Mouse (Mus musculus) ES-Bruce4 (cell line): Measurements from ENCODE around the gene Nenf. TPM values are rescaled to one million over a fixed set of nuclear protein-coding genes. Genes with fewer than 3 reads are reported as not detected.

Experiments
- H3K27ac ChIP-seq: 2 replicates; pipeline ENCODE4 v1.5.1; 2012; ENCODE audit warnings: low read length, inconsistent platforms; ENCODE audit not compliant: insufficient read depth
- H3K27me3 ChIP-seq: 2 replicates; pipeline ENCODE4 v1.6.1; 2012; ENCODE audit warnings: mild to moderate bottlenecking, low read length, inconsistent platforms; ENCODE audit not compliant: control insufficient read depth, poor library complexity, insufficient read depth, severe bottlenecking
- H3K36me3 ChIP-seq: 2 replicates; pipeline ENCODE4 v1.6.1; 2012; ENCODE audit warnings: inconsistent platforms, mild to moderate bottlenecking, low read length, moderate library complexity; ENCODE audit not compliant: control insufficient read depth, poor library complexity, insufficient read depth, severe bottlenecking
- H3K4me1 ChIP-seq: one replicate; pipeline ENCODE4 v1.8.1; 2011; ENCODE audit warnings: low read length; ENCODE audit not compliant: control insufficient read depth, insufficient read depth
- H3K4me3 ChIP-seq: 2 replicates; pipeline ENCODE4 v1.5.1; 2011; ENCODE audit warnings: low read depth, mild to moderate bottlenecking, low read length
- H3K9ac ChIP-seq: 2 replicates; pipeline ENCODE4 v1.6.1; 2012; ENCODE audit warnings: low read depth, mild to moderate bottlenecking, inconsistent platforms; ENCODE audit not compliant: poor library complexity, severe bottlenecking
- H3K9me3 ChIP-seq: replicated peaks from 2 replicates; pipeline ENCODE4 v1.6.1; 2012; ENCODE audit warnings: mild to moderate bottlenecking, low read length, inconsistent platforms; ENCODE audit not compliant: control insufficient read depth, poor library complexity, insufficient read depth, severe bottlenecking
- CTCF ChIP-seq: IDR thresholded peaks from one replicate; pipeline ENCODE4 v1.8.1; 2011; ENCODE audit warnings: low read depth, low read length
- EP300 ChIP-seq: IDR thresholded peaks from 2 replicates; pipeline ENCODE4 v1.6.1; 2011; ENCODE audit warnings: low read depth, low read length; ENCODE audit not compliant: insufficient read depth
- POLR2A ChIP-seq: IDR thresholded peaks from one replicate; pipeline ENCODE4 v1.8.1; 2011; ENCODE audit warnings: low read length; ENCODE audit not compliant: insufficient read depth
- polyA plus RNA-seq: library from polyadenylated mRNA; stranded (reverse); fragments of >200 nt; gene quantifications from 2 replicates; pipeline ENCODE4 v1.2.4, GENCODE M21; 2011; ENCODE audit warnings: low read depth; ENCODE audit not compliant: missing spikeins, insufficient read depth, insufficient read length

Gene Nenf
- polyA plus RNA-seq, 1 experiment, result 19.9 TPM

DNA sequence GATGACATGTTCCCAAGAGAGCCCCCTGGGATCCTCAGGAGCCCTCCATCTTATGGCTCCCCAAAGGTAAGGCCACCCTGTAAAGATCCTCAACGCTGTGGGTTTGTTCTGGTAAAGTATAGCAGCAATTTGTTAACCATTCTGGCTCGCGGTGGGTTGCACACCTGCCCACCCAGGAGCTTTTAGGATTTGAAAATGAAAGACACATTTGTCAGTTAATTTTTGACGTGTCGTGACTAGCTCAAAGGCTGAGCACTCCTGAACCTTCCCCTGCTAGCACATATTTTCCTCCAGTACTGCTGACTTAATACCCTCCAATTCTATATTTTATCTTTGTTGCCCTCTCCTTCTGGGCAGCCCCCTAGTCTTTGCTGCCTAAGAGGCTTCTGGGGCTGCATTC, 50.8 kb downstream of the Nenf start:
- H3K36me3 ChIP-seq, result no peaks in the 10 kb centered on the region
- H3K27ac ChIP-seq, result no peak overlapping the region
- no peaks in the 10 kb centered on the region for H3K27me3 ChIP-seq
- no peaks in the 10 kb centered on the region for H3K9me3 ChIP-seq
- H3K4me3 ChIP-seq, result no peak overlapping the region
- no peaks in the 10 kb centered on the region for H3K4me1 ChIP-seq
- TF ChIP-seq EP300, result no peak
- TF ChIP-seq POLR2A, result no peak
- TF ChIP-seq CTCF, result no peak
- no peak overlapping the region for H3K9ac ChIP-seq

DNA sequence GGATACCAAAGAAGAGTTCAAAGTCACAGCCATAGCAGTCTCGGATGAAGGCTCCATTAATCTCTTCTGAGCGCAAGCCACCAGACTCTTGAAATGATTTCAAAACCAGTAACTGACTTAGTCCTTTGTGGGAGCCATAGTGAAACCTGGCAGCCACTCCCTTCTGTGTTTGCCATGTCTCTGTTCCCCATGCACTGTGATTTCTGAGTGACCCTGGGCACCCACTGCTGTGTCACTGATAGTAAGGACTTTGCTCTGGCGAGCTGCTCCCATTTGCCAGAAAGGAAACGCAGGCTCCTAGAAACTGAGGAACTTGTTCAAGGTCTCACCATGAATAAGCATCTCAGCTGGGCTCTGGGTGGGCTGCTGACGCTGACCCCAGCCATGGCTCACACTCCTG, 54.5 kb downstream of the Nenf start:
- Histone ChIP-seq H3K27me3 (no peaks in the 10 kb centered on the region), H3K27ac (no peak overlapping the region), H3K4me1 (no peaks in the 10 kb centered on the region), H3K9ac (no peak overlapping the region), H3K9me3 (no peaks in the 10 kb centered on the region), H3K4me3 (no peak overlapping the region), H3K36me3 (no peaks in the 10 kb centered on the region)
- TF ChIP-seq POLR2A, result no peak
- TF ChIP-seq CTCF, result no peak
- TF ChIP-seq EP300, result no peak

DNA sequence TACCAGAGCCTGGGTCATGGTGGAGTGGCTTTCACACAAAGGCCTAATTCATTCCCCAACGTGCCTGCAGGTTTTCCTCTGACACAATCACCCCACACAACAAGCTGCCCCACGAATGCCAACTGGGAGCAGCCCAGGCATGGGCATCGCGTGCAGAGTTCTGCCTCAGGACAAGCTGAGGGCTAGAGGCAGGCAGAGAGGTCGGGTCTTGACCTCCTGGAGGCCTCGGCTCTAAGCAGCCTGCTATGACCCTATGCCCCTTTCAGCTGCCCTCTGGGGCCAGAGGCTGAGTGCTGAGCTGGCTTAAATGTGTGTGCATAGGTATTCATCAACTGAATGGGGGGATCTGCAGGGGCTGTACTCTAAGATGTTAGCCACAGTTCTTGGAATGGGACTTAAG, 56.1 kb downstream of the Nenf start:
- TF ChIP-seq CTCF (no peak), EP300 (no peak), POLR2A (no peak)
- no peak overlapping the region for H3K9ac ChIP-seq
- no peak overlapping the region for H3K4me3 ChIP-seq
- no peaks in the 10 kb centered on the region for H3K9me3 ChIP-seq
- H3K27ac ChIP-seq, result no peak overlapping the region
- no peaks in the 10 kb centered on the region for H3K27me3 ChIP-seq
- H3K4me1 ChIP-seq, result no peaks in the 10 kb centered on the region
- H3K36me3 ChIP-seq, result no peaks in the 10 kb centered on the region

DNA sequence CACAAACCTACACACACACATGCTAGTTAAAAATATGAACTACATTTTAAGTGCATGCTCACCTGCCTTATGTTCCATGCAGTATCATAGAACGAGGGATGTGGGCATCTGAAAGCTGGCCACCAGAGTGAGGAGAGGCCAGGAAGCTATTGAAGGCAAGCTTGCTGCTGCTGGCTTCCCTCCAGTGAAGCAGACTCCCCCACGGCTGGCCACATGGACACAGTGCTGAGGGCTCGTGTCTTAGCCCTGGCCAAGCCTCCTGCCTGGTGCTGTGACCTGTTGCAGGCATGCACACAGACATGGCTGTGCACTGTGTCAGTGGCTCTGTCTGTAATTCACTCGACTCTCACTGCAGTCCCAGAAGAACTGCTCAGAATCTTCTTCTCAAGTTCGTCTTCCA, 58.3 kb downstream of the Nenf start:
- Histone ChIP-seq H3K9ac (no peak overlapping the region), H3K36me3 (no peaks in the 10 kb centered on the region), H3K27me3 (no peaks in the 10 kb centered on the region), H3K4me3 (no peak overlapping the region), H3K27ac (no peak overlapping the region), H3K9me3 (no peaks in the 10 kb centered on the region), H3K4me1 (peaks cover 3% of the 10 kb centered on the region)
- no peak for TF ChIP-seq EP300
- no peak for TF ChIP-seq CTCF
- no peak for TF ChIP-seq POLR2A

DNA sequence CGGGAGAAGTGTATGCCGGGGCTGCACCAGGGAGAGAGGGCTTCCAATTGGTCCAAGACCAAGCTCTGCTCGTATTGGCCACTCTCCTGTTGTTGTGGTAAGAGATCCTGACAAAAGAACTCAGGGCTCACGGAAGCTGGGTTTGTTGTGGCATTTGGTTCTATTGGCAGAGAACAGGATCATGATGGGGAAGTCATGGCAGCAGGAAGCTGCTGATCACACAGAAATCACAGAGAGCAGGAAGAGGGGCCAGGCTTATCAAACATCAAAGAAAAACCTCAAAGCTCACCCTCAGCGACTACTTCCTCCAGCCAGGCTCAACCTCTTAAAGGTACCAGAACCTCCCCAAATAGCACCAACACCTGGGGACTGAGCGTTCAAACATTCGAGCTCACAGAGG, 58.9 kb downstream of the Nenf start:
- H3K27ac ChIP-seq, result no peak overlapping the region
- H3K27me3 ChIP-seq, result no peaks in the 10 kb centered on the region
- no peak for TF ChIP-seq EP300
- H3K9me3 ChIP-seq, result no peaks in the 10 kb centered on the region
- peaks cover 3% of the 10 kb centered on the region for H3K4me1 ChIP-seq
- H3K9ac ChIP-seq, result no peak overlapping the region
- no peak overlapping the region for H3K4me3 ChIP-seq
- no peaks in the 10 kb centered on the region for H3K36me3 ChIP-seq

DNA sequence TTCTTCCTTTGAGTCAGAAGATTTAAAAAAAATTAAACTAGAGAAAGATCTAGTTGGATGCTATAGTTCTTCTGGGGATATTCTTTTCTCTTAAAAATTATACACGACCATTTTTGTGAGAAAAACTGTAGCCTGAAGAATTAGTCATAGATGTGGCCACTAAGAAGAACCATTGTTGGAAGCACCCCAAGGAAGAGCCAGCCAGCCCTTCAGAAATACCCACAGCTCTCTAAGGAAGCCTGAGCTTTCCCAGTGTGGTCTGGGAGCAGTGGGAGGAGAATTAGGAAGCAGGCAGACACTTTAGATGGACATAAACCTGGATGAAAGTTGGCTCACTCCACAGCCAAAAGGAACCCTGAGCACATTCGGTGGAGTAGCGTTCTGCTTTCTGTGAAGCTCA, 59.5 kb downstream of the Nenf start:
- Histone ChIP-seq H3K27ac (no peak overlapping the region), H3K27me3 (no peaks in the 10 kb centered on the region)
- no peak for TF ChIP-seq POLR2A
- no peak for TF ChIP-seq CTCF
- no peak for TF ChIP-seq EP300

DNA sequence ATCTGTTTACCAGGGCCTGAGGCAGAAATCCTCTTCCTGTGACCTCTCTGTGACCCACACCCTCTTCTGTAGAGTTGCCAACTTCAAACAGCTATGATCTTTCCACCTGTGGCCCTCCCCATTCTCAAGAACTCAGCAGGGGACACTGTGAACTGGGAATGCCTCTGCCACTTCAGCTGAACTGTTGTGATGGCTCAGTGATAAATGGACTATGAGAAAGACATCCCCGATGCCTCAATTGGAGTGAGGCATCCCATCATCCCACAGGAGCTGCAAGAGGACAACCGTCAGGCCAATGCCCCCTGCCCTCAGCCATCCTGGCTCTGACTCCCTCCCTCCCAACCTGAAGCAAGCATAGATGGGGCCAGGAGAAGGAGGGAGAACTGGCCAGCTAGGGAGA, 60.0 kb downstream of the Nenf start:
- TF ChIP-seq EP300 (no peak), POLR2A (no peak), CTCF (no peak)
- Histone ChIP-seq H3K4me1 (peaks cover 3% of the 10 kb centered on the region), H3K4me3 (no peak overlapping the region), H3K27ac (no peak overlapping the region), H3K36me3 (no peaks in the 10 kb centered on the region), H3K27me3 (no peaks in the 10 kb centered on the region), H3K9ac (no peak overlapping the region), H3K9me3 (no peaks in the 10 kb centered on the region)

More for the DNA sequence above, 59.5 kb downstream of the Nenf start:
- Histone ChIP-seq H3K4me3 (no peak overlapping the region), H3K36me3 (no peaks in the 10 kb centered on the region), H3K9me3 (no peaks in the 10 kb centered on the region), H3K9ac (no peak overlapping the region), H3K4me1 (peaks cover 3% of the 10 kb centered on the region)
